Mouse (Mus musculus): ENCODE data around the gene Adgrl3. TPM values are rescaled to one million over a fixed set of nuclear protein-coding genes. Genes with fewer than 3 reads are reported as not detected.

Adgrl3 gene
- polyA plus RNA-seq (2014; fragmentation: Nextera tagmentation; extraction: Ambion mirVana) = 17.6 and 19.4 TPM in 2 replicates

DNA sequence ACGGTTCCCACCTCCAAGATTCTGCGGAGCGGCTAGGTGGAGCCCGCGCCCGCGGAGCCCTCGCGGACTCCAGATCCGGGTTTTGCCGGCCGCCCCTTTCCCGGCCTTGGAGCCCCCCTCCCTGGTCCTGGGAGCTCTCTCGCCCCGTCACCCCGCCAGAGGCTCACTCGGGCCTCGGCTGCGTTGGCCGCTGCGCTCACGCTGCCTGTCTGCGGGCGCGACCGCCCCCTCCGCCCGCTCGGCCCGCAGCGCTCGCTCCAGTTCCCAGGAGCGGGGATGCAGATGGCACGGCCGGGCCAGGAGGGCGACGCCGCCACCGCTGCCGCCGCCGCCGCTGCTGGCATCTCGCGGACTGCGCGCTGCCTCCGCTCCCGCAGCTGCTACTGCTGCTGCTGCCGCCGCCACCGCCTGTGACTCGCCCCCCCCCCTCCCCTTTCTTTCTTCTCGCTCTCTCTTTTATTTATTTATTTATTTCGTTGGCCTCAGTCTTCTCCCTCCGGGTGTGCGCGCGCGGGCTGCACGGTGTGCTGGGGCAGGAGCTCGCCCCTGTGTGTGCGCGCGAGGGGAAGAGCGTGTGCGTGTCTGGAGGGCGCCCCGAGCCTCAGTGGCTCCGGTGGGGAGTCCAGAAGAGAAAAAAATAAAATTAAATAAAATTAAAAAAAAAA lies at the start of gene Adgrl3:
Adgrl3 (plus strand) TSS at position 549 of the 665 bp plus-strand sequence.
- peak; percentile 91 for ATAC-seq (replicated peaks; ENCODE audit: low FRiP score)
- no peaks in the 10 kb centered on the region for H3K36me3 ChIP-seq (ENCODE audit: control insufficient read depth, insufficient read depth, low read length)
- peak; percentile 94 for DNase-seq (ENCODE audit: low spot score)
- H3K4me3 ChIP-seq (ENCODE audit: low read depth, low read length) = peak within 1 kb of the TSS; percentile 67
- WGBS = under 1% methylated on average over 54 of the region's 70 CpGs
- H3K27me3 ChIP-seq (ENCODE audit: control insufficient read depth, insufficient read depth, low read length) = peaks cover 18% of the 10 kb centered on the region
- no peaks in the 10 kb centered on the region for H3K9me3 ChIP-seq (ENCODE audit: control insufficient read depth, low read length)
- H3K4me1 ChIP-seq (replicated peaks; ENCODE audit: control insufficient read depth, insufficient read depth, low read length) = peaks cover 8% of the 10 kb centered on the region; the same call in 1 of the 2 replicates
- peak within 1 kb of the TSS; percentile 90 for H3K27ac ChIP-seq (ENCODE audit: low read depth, low read length)
- peak within 1 kb of the TSS; percentile 85 for H3K4me2 ChIP-seq (ENCODE audit: low read depth, low read length, severe bottlenecking)
- H3K9ac ChIP-seq (ENCODE audit: low read length) = peak within 1 kb of the TSS; percentile 78

DNA sequence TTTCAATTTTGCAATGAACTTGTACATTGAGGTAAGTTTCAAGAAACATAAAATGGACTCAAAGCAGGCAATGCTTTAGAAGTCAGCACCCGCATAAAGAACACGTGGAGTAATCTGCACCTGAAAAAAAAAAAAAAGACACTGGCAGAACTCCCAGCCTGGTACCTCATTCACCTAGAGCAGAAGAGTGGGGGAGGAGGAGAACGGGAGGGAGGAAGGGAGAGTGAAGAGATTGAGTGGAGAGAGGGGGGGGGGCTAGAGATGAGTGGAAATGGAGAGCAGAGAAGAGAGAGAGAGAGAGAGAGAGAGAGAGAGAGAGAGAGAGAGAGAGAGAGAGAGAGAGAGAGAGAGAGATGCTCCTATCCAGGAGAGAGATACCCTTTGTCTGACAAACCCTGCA lies 772 bp upstream of the Adgrl3 start:
- ATAC-seq (replicated peaks; ENCODE audit: low FRiP score) = peak; percentile 15
- Histone ChIP-seq H3K9me3 (ENCODE audit: control insufficient read depth, low read length) (no peaks in the 10 kb centered on the region), H3K9ac (ENCODE audit: low read length) (peak overlapping the region; percentile 78), H3K4me3 (ENCODE audit: low read depth, low read length) (peak overlapping the region; percentile 67), H3K4me1 (replicated peaks; ENCODE audit: control insufficient read depth, insufficient read depth, low read length) (peaks cover 8% of the 10 kb centered on the region; the same call in 1 of the 2 replicates), H3K36me3 (ENCODE audit: control insufficient read depth, insufficient read depth, low read length) (no peaks in the 10 kb centered on the region), H3K4me2 (ENCODE audit: low read depth, low read length, severe bottlenecking) (peak overlapping the region; percentile 85), H3K27me3 (ENCODE audit: control insufficient read depth, insufficient read depth, low read length) (peaks cover 13% of the 10 kb centered on the region), H3K27ac (ENCODE audit: low read depth, low read length) (peak overlapping the region; percentile 90)
- WGBS = 8% methylated on average over 3 of the region's 3 CpGs
- DNase-seq (ENCODE audit: low spot score) = no peak

DNA sequence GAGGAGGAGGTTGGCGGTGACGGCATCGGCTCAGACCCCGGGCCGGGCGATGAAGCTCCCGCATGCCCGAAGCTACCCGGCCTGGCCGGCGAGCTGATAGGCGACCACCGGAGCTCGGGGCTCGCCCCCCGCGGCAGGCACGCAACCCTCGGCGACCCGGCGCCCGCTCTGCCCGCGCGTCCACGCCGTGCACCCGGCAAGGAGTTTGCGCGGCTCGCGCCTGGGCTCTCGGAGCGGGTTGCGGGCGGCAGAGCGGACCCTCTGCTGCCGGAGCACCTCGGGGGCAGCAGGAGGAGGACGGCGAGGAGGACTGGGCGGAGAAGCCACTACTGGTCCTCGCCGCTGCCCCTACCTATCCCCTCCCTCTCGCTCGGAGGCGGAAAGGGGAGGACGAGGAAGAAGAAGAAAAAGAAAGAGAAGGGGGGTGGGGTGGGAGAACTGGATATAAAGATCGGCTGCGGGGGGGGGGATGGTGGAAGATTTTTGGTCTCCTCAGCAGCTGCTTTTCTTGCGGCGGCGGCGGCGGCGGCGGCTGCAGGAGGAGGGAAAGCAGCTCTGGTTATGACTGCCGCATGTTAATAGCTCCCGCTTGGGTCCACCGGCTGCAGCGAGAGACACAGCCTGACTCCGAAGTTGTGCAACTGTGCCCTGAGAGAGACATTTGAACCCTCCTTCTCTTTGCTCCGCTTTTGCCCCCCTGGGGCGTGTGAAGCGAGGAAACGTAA lies 505 bp downstream of the Adgrl3 start:
- H3K4me2 ChIP-seq (ENCODE audit: low read depth, low read length, severe bottlenecking) = peak overlapping the region; percentile 85
- WGBS = 0% methylated on average over 63 of the region's 67 CpGs
- peaks cover 23% of the 10 kb centered on the region for H3K27me3 ChIP-seq (ENCODE audit: control insufficient read depth, insufficient read depth, low read length)
- H3K4me1 ChIP-seq (replicated peaks; ENCODE audit: control insufficient read depth, insufficient read depth, low read length) = peaks cover 8% of the 10 kb centered on the region; the same call in 1 of the 2 replicates
- H3K9me3 ChIP-seq (ENCODE audit: control insufficient read depth, low read length) = no peaks in the 10 kb centered on the region
- peak overlapping the region; percentile 78 for H3K9ac ChIP-seq (ENCODE audit: low read length)
- peak; percentile 85 for DNase-seq (ENCODE audit: low spot score)
- H3K27ac ChIP-seq (ENCODE audit: low read depth, low read length) = peak overlapping the region; percentile 90
- peak; percentile 68 for ATAC-seq (replicated peaks; ENCODE audit: low FRiP score)
- H3K4me3 ChIP-seq (ENCODE audit: low read depth, low read length) = peak overlapping the region; percentile 67
- no peaks in the 10 kb centered on the region for H3K36me3 ChIP-seq (ENCODE audit: control insufficient read depth, insufficient read depth, low read length)

DNA sequence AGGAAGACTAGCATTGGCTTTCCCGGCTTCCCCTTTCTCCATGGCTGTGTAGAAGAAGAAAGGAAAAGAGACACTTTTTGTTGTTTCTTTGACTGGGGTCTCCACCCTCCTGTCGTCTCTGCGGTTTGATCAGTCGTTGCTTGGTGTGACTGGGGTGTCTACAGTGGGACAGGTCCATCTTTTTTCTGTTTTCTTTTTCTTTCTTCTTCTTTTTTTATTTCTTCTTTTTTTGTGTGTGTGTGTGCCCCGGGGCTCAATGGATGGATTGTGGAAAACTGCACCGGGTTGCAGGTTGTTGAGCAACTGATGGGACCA lies 1.0 kb downstream of the Adgrl3 start:
- DNase-seq (ENCODE audit: low spot score) (no peak), ATAC-seq (replicated peaks; ENCODE audit: low FRiP score) (peak; percentile 24)
- Histone ChIP-seq H3K9me3 (ENCODE audit: control insufficient read depth, low read length) (no peaks in the 10 kb centered on the region), H3K9ac (ENCODE audit: low read length) (peak overlapping the region; percentile 78), H3K27me3 (ENCODE audit: control insufficient read depth, insufficient read depth, low read length) (peaks cover 24% of the 10 kb centered on the region), H3K4me3 (ENCODE audit: low read depth, low read length) (peak overlapping the region; percentile 67), H3K4me2 (ENCODE audit: low read depth, low read length, severe bottlenecking) (peak overlapping the region; percentile 85), H3K36me3 (ENCODE audit: control insufficient read depth, insufficient read depth, low read length) (no peaks in the 10 kb centered on the region), H3K4me1 (replicated peaks; ENCODE audit: control insufficient read depth, insufficient read depth, low read length) (peaks cover 8% of the 10 kb centered on the region; the same call in 1 of the 2 replicates), H3K27ac (ENCODE audit: low read depth, low read length) (peak overlapping the region; percentile 90; the same call in 1 of the 2 replicates)
- WGBS = 0% methylated on average over 6 of the region's 6 CpGs

DNA sequence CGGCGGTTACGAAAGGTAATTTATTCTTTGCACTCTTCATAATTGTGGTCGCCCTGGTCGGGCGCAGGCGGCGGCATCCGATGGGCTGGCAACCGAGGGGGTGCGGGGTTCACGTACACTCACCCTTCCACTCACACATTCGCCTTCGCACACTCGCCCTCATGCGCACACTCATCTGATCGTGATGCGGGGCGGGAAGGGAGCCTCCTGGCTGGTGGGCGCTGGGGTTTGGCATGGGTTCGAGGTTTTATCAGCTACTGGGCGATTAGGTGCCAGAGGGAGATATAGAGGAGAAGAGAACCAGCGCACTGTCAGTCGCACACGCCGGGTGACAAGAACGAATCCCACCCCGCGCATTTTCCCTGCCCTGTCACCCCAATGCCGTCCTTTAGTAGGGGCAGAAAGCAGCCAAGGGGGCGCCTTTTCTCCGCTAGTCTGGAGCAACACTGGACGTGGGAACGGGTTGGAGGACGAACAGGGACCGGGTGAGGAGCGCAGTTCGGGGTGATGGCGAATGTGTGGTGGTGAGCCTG lies 1.5 kb downstream of the Adgrl3 start:
- Histone ChIP-seq H3K4me2 (ENCODE audit: low read depth, low read length, severe bottlenecking) (peak overlapping the region; percentile 85), H3K27ac (ENCODE audit: low read depth, low read length) (no peak overlapping the region), H3K27me3 (ENCODE audit: control insufficient read depth, insufficient read depth, low read length) (peaks cover 25% of the 10 kb centered on the region), H3K36me3 (ENCODE audit: control insufficient read depth, insufficient read depth, low read length) (no peaks in the 10 kb centered on the region), H3K4me1 (replicated peaks; ENCODE audit: control insufficient read depth, insufficient read depth, low read length) (peaks cover 8% of the 10 kb centered on the region; the same call in 1 of the 2 replicates), H3K9ac (ENCODE audit: low read length) (peak overlapping the region; percentile 78), H3K9me3 (ENCODE audit: control insufficient read depth, low read length) (no peaks in the 10 kb centered on the region), H3K4me3 (ENCODE audit: low read depth, low read length) (peak overlapping the region; percentile 67)
- ATAC-seq (replicated peaks; ENCODE audit: low FRiP score) (0 out of 2 replicates have a peak, but pooled peaks have one; percentile 1), DNase-seq (ENCODE audit: low spot score) (peak; percentile 73)
- WGBS = under 1% methylated on average over 39 of the region's 39 CpGs

DNA sequence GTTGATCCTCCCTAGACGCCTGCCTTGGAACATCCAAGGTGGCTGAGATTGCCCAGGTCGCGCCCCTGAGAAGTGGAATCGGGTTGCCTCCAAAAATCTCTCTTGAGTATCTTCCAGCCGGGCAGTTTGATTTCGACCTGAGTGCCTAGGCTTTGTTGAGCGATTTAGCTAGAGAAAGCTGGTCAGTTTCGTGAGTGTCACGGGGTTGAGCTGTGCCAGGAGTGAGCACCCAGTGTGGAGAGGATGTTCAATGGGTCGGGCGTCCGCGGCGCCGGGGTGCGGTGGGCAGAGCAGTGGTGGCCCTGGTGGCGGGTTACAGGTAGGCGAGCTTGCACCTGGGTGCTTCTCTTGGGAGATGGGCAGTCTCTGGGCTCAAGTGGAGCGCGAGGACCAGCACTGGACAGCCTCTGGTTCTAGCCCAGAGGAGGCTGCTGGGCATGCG lies 1.9 kb downstream of the Adgrl3 start:
- DNase-seq (ENCODE audit: low spot score) (peak; percentile 64), ATAC-seq (replicated peaks; ENCODE audit: low FRiP score) (no peak)
- Histone ChIP-seq H3K4me1 (replicated peaks; ENCODE audit: control insufficient read depth, insufficient read depth, low read length) (peaks cover 8% of the 10 kb centered on the region; the same call in 1 of the 2 replicates), H3K27me3 (ENCODE audit: control insufficient read depth, insufficient read depth, low read length) (peaks cover 27% of the 10 kb centered on the region), H3K9ac (ENCODE audit: low read length) (peak overlapping the region; percentile 78), H3K36me3 (ENCODE audit: control insufficient read depth, insufficient read depth, low read length) (no peaks in the 10 kb centered on the region), H3K27ac (ENCODE audit: low read depth, low read length) (no peak overlapping the region), H3K4me2 (ENCODE audit: low read depth, low read length, severe bottlenecking) (peak overlapping the region; percentile 85), H3K4me3 (ENCODE audit: low read depth, low read length) (peak overlapping the region; percentile 67), H3K9me3 (ENCODE audit: control insufficient read depth, low read length) (no peaks in the 10 kb centered on the region)
- 1% methylated on average over 21 of the region's 21 CpGs for WGBS

DNA sequence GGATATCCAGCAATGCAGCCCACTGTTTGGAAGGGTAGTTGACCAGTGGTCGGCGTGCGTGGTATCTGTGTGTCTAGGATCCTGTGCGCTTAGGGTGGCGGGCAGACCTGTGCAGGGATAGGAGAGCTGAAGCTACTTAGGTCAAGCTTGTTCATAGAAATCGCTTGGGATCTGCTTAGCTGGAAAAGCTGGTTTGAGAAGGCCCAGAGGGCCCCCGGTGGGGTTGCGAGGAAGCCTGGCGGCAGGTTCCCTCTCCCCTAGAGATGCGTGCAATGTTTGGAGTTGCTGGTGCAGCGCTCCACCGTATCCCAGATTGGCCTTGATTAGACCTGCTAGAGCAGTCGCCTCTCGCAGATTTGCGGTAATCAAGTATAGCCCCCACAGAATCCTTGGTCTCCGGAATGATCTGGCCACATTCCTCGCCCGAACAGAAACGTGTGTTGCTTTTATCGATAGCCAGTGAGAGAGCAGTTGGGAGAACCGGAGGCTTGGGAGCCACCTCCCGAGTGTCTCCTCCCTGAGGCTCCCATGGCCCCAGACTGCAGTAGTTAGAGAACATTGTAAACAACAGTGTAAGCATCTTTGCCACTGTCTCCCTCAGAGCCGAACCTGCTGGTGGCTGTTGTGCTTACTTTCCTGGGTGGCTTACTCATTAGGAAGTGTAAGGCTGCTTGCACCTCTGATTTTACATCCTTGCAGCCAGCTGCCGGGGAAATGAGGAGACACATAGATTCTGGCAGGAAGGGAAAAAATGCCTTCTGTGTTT lies 2.6 kb downstream of the Adgrl3 start:
- DNase-seq (ENCODE audit: low spot score) (peak; percentile 58), ATAC-seq (replicated peaks; ENCODE audit: low FRiP score) (no peak)
- Histone ChIP-seq H3K9ac (ENCODE audit: low read length) (peak overlapping the region; percentile 78), H3K9me3 (ENCODE audit: control insufficient read depth, low read length) (no peaks in the 10 kb centered on the region), H3K4me3 (ENCODE audit: low read depth, low read length) (peak overlapping the region; percentile 67), H3K4me2 (ENCODE audit: low read depth, low read length, severe bottlenecking) (peak overlapping the region; percentile 85), H3K4me1 (replicated peaks; ENCODE audit: control insufficient read depth, insufficient read depth, low read length) (peaks cover 8% of the 10 kb centered on the region; the same call in 1 of the 2 replicates), H3K36me3 (ENCODE audit: control insufficient read depth, insufficient read depth, low read length) (no peaks in the 10 kb centered on the region), H3K27ac (ENCODE audit: low read depth, low read length) (no peak overlapping the region), H3K27me3 (ENCODE audit: control insufficient read depth, insufficient read depth, low read length) (peaks cover 28% of the 10 kb centered on the region)
- under 1% methylated on average over 24 of the region's 24 CpGs for WGBS
